Mouse (Mus musculus): ENCODE measurements at regions not wholly inside any gene's neighbourhood (a gene's known extent, or its start where the extent isn't known, plus 50 kb on each side); places are given as distances from the start of the nearest gene placed in this dataset.

DNA sequence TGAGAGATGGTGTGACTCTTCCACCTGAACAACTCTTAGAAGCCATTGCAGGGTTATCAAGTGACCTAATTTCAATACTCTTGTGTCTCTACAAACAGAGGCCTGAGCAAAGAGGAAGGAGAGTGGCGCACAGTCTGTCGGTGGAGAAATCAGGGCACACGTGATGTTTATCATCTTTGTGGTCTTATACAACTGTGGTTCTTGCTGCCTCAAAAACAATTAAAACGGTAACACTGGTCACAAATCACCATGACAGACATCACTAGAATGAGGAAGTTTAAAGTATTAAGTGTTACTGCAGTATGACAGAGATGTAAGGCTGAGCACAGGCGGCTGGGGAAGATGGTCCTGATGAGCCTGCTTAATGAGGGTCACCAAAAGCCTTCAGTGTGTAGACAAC lies 73.6 kb downstream of the Sdc1 start:
- no peaks in the 10 kb centered on the region for H3K36me3 ChIP-seq
- no peak for ATAC-seq (ENCODE audit: insufficient number of reproducible peaks, insufficient read depth, low FRiP score, low TSS enrichment)
- H3K4me3 ChIP-seq, result no peak overlapping the region
- WGBS, result 83% methylated on average over 5 of the region's 5 CpGs
- H3K9me3 ChIP-seq, result no peaks in the 10 kb centered on the region
- H3K27me3 ChIP-seq, result no peaks in the 10 kb centered on the region
- 0 out of 2 replicates have a peak overlapping the region, but pooled peaks have one; percentile 17 for H3K27ac ChIP-seq
- H3K9ac ChIP-seq, result no peak overlapping the region
- peaks cover 25% of the 10 kb centered on the region for H3K4me1 ChIP-seq
- no peak overlapping the region for H3K4me2 ChIP-seq (replicated peaks)

DNA sequence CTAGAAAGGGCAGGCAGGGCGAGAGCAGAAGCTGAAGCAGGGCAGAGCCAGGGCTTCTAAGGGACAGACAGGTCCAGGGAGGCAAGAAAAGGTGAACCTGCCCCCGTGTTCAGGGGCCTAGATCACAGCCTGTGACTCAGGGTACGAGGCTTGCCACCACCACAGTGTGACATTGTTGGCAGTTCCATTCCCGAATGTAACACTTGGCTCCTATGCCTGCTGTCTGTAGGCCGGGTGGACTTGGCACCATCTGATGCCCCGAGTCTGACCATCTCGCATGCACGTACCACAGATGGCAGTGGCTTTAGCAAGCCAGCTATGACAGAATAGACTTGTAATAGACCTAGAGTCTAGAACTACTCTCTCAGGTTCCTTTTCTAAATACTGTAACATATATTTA lies 74.3 kb downstream of the Sdc1 start:
- no peak overlapping the region for H3K4me3 ChIP-seq
- peak overlapping the region; percentile 37; the same call in 1 of the 2 replicates for H3K27ac ChIP-seq
- H3K36me3 ChIP-seq, result no peaks in the 10 kb centered on the region
- no peak overlapping the region for H3K9ac ChIP-seq
- WGBS, result 94% methylated on average over 8 of the region's 8 CpGs
- H3K4me2 ChIP-seq (replicated peaks), result no peak overlapping the region
- no peak for ATAC-seq (ENCODE audit: insufficient number of reproducible peaks, insufficient read depth, low FRiP score, low TSS enrichment)
- no peaks in the 10 kb centered on the region for H3K27me3 ChIP-seq
- no peaks in the 10 kb centered on the region for H3K9me3 ChIP-seq
- peaks cover 25% of the 10 kb centered on the region for H3K4me1 ChIP-seq

DNA sequence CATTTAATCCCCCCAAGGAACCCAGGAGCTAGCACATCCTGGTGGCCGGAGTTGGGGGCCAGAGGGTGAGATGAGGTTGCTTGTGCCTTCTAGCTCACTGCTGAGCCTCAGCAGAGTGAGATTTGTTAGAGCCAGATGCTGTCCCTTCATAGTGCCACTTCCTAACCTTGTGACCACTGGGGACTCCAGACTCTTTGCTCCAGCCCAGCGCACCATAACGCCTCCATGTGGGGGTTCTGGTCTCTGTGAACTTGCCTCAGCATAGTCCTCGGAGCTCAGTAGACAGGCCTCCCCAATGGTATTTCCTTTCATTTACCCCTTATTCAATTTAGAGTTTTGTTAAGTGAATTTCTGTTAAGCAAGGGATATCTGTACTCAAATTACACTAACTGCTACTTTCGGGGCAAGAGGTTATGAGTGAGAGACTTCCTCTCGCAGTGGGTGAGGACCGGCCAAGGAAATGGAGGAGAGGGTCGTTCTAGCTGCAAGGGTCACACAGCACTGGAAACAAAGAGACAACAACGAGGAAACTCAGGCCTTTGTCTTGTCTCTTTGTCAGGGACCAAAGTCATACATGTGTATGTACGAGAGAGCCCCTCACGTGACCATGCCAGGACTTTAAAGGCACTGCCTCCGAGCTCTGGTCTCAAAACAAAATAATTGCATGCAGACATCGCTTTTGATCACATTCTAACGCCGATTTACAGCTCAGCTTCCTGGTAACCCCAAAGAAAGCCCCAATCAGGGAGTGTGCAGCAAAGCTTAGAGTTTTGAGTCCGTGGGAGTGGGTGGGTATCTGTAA lies 74.8 kb upstream of the Laptm4a start:
- Histone ChIP-seq H3K9ac (0 out of 2 replicates have a peak overlapping the region, but pooled peaks have one; percentile 1), H3K4me1 (peaks cover 25% of the 10 kb centered on the region), H3K27me3 (no peaks in the 10 kb centered on the region), H3K27ac (peak overlapping the region; percentile 91), H3K36me3 (no peaks in the 10 kb centered on the region), H3K4me3 (no peak overlapping the region), H3K4me2 (replicated peaks) (peak overlapping the region; percentile 29), H3K9me3 (no peaks in the 10 kb centered on the region)
- 21% methylated on average over 16 of the region's 16 CpGs for WGBS
- peak; percentile 49; the same call in 1 of the 2 replicates for ATAC-seq (ENCODE audit: insufficient number of reproducible peaks, insufficient read depth, low FRiP score, low TSS enrichment)

DNA sequence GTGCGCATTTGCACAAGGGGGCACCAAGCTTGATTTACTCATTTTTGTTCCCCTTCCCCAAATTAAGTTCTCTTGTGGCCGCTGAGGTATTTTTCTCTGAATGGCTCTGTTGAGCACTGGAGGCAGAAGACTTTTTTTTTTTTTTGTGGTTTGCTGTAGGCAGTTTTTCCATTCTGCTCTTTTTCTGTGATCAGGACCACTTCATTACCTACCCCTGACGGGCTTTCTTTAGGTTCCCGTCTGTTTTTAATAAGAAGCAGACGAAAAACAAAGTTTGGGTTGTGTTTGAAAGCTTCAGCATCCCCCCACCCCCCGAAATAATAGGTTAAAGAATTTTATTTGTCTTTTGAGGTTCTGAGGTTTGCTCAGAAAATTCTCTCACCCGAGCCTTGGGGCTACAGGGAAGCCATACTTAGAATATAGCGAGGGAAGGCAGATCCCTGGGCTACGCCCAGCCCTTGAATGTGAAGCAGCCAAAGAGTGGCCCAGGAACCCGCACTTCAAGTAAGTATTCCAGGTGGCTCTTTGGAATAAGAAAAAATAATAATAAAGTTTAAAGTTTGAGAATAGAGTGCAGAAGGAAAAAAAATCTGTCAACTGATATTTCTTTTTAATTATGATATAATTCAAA lies 74.1 kb upstream of the Laptm4a start:
- Histone ChIP-seq H3K27ac (peak overlapping the region; percentile 91), H3K27me3 (no peaks in the 10 kb centered on the region), H3K4me2 (replicated peaks) (peak overlapping the region; percentile 29), H3K36me3 (no peaks in the 10 kb centered on the region), H3K4me1 (peaks cover 25% of the 10 kb centered on the region), H3K9ac (no peak overlapping the region), H3K9me3 (no peaks in the 10 kb centered on the region), H3K4me3 (no peak overlapping the region)
- 23% methylated on average over 10 of the region's 10 CpGs for WGBS
- ATAC-seq (ENCODE audit: insufficient number of reproducible peaks, insufficient read depth, low FRiP score, low TSS enrichment), result peak; percentile 67; the same call in 1 of the 2 replicates

DNA sequence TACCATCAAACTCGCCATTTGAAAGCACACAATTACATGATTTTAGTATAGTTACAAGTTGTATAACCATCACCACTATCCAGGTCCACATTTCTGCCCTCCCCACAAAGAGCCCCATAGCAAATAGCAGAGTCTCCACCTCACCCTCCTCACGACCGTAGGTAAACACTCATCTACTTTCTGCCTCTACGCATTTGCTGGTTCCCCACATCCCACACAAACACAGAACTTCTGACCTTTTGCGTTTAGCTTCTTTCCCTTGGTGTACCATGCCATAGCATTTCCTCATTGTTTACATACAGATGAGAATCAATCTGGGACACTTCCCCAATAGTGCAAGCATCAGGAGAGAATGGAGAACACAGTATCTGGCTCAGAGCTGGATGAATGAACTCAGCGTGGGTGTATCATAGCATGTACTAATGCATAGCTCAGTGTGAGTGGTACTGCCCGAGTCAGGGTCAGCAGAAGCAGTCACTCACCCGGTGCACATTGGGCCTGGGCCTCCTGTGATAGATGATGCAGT lies 73.5 kb upstream of the Laptm4a start:
- Histone ChIP-seq H3K36me3 (no peaks in the 10 kb centered on the region), H3K4me1 (peaks cover 25% of the 10 kb centered on the region), H3K27ac (peak overlapping the region; percentile 91), H3K9me3 (no peaks in the 10 kb centered on the region), H3K9ac (no peak overlapping the region), H3K4me2 (replicated peaks) (no peak overlapping the region), H3K27me3 (no peaks in the 10 kb centered on the region), H3K4me3 (no peak overlapping the region)
- WGBS, result 73% methylated on average over 8 of the region's 8 CpGs
- no peak for ATAC-seq (ENCODE audit: insufficient number of reproducible peaks, insufficient read depth, low FRiP score, low TSS enrichment)

DNA sequence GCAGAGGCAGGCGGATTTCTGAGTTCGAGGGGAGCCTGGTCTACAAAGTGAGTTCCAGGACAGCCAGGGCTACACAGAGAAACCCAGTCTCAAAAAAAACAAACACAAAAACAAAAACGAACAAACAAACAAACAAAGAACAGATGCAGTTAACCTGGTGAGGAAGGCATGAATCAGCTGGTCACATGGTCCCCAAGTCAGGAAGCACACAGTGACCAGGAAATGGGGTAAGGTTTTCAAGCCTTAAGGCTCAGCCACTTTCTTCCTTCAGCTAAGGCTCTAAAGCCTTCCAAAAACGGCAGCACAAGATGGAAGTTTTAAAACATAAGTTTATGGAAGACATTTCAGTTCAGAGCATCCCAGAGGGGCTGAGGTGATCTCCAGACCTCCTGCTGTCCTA lies 67.6 kb upstream of the Laptm4a start:
- H3K4me2 ChIP-seq (replicated peaks), result no peak overlapping the region
- no peak for ATAC-seq (ENCODE audit: insufficient number of reproducible peaks, insufficient read depth, low FRiP score, low TSS enrichment)
- H3K27ac ChIP-seq, result no peak overlapping the region
- no peaks in the 10 kb centered on the region for H3K36me3 ChIP-seq
- WGBS, result 85% methylated on average over 4 of the region's 4 CpGs
- no peak overlapping the region for H3K4me3 ChIP-seq
- H3K27me3 ChIP-seq, result no peaks in the 10 kb centered on the region
- no peak overlapping the region for H3K9ac ChIP-seq
- H3K4me1 ChIP-seq, result peaks cover 12% of the 10 kb centered on the region
- H3K9me3 ChIP-seq, result no peaks in the 10 kb centered on the region

DNA sequence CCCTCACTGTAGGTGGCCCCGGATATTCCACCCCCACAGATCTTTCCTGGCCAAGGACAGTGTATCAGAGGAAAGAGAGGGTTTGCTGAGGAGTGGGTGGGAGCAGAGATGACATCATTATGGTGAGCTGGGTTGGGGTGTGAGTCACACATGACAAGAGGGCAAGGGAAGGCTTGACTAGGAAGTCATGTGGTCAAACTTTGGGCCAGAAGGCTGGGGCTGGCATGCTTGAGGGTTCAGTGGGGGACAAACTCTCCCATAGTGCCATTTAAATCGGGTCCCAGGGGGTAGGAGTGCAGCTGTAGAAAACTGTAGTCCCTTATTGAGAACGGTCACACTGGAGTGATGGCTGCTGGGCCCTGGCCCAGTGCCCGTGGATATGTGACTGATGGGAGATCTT lies 67.1 kb upstream of the Laptm4a start:
- no peak overlapping the region for H3K27ac ChIP-seq
- H3K4me1 ChIP-seq, result peaks cover 12% of the 10 kb centered on the region
- no peaks in the 10 kb centered on the region for H3K27me3 ChIP-seq
- no peak overlapping the region for H3K9ac ChIP-seq
- H3K4me3 ChIP-seq, result no peak overlapping the region
- no peak for ATAC-seq (ENCODE audit: insufficient number of reproducible peaks, insufficient read depth, low FRiP score, low TSS enrichment)
- H3K9me3 ChIP-seq, result no peaks in the 10 kb centered on the region
- 79% methylated on average over 4 of the region's 4 CpGs for WGBS
- H3K36me3 ChIP-seq, result no peaks in the 10 kb centered on the region
- no peak overlapping the region for H3K4me2 ChIP-seq (replicated peaks)

DNA sequence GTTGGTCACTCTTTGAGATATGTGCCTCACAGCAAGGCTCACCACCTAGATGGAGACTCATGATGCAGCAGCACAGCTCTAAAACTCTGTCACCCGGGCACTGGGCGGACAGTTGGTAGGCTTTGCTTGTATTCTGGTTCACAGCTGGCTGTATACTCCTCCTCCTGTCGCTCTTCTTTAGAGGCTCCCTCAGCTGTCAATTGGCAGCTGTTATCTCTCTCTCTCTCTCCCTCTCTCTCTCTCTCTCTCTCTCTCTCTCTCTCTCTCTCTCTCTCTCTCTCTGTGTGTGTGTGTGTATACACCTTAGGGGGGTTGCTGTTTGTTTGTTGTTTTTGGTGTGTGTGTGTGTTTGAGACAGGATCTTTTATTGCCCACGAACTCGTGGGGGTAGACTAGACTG lies 66.3 kb upstream of the Laptm4a start:
- ATAC-seq (ENCODE audit: insufficient number of reproducible peaks, insufficient read depth, low FRiP score, low TSS enrichment), result no peak
- WGBS, result 68% methylated on average over 5 of the region's 5 CpGs
- no peak overlapping the region for H3K27ac ChIP-seq
- no peak overlapping the region for H3K4me3 ChIP-seq
- H3K4me1 ChIP-seq, result peaks cover 18% of the 10 kb centered on the region
- no peaks in the 10 kb centered on the region for H3K9me3 ChIP-seq
- H3K9ac ChIP-seq, result no peak overlapping the region
- H3K27me3 ChIP-seq, result no peaks in the 10 kb centered on the region
- no peak overlapping the region for H3K4me2 ChIP-seq (replicated peaks)
- H3K36me3 ChIP-seq, result no peaks in the 10 kb centered on the region

DNA sequence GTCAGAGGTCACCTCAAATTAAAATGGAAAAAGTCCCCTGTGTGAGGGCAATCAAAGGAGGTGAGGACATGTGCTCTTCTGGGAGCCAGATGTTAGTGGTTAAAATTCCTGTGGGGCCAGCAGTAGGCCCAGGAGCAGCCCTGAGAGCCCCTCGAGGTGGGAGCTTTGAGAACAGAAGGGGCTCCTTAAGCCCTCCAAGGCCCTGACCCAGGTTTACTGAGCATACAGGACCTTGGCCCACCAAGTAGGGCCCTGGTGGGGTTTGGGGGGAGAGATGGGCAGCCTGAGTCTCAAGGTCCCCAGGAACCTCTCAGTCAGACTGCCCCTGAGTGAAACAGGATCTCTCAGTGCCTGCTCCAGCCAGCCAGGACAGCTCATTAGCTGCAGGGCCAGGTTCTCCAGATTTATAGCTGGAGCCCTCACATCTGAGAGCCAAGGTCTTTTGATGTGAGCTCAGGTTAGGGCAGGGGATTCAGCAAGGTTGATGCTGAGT lies 65.4 kb upstream of the Laptm4a start:
- peak overlapping the region; percentile 66; the same call in 1 of the 2 replicates for H3K27ac ChIP-seq
- H3K9ac ChIP-seq, result no peak overlapping the region
- H3K36me3 ChIP-seq, result no peaks in the 10 kb centered on the region
- H3K4me1 ChIP-seq, result peaks cover 18% of the 10 kb centered on the region
- H3K4me2 ChIP-seq (replicated peaks), result no peak overlapping the region
- no peaks in the 10 kb centered on the region for H3K27me3 ChIP-seq
- no peak overlapping the region for H3K4me3 ChIP-seq
- WGBS, result 7% methylated on average over 1 of the region's 1 CpGs
- no peak for ATAC-seq (ENCODE audit: insufficient number of reproducible peaks, insufficient read depth, low FRiP score, low TSS enrichment)
- H3K9me3 ChIP-seq, result no peaks in the 10 kb centered on the region

DNA sequence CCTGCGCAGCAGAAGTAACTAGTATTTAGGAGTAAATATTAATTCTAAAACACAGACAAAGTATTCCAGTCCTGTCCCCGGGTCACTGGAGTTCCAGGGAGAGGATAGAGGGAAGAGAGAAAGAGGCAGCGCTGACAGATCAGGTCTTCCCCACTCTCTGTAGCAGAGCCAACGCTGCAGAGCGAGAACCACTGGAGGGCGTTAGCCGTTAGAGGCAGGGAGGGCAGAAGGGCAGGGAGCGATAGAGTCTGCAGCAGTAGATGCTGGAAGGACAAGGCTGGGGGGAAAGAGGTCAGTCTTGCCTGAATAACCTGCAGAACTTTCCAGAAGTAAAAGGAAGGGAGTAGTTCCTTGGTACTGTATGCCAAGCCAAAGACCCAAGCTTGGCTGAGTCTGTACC lies 64.2 kb upstream of the Laptm4a start:
- Histone ChIP-seq H3K36me3 (no peaks in the 10 kb centered on the region), H3K4me1 (peaks cover 18% of the 10 kb centered on the region), H3K9ac (no peak overlapping the region), H3K4me3 (no peak overlapping the region), H3K27ac (no peak overlapping the region), H3K4me2 (replicated peaks) (no peak overlapping the region), H3K27me3 (no peaks in the 10 kb centered on the region), H3K9me3 (no peaks in the 10 kb centered on the region)
- 47% methylated on average over 8 of the region's 8 CpGs for WGBS
- no peak for ATAC-seq (ENCODE audit: insufficient number of reproducible peaks, insufficient read depth, low FRiP score, low TSS enrichment)

DNA sequence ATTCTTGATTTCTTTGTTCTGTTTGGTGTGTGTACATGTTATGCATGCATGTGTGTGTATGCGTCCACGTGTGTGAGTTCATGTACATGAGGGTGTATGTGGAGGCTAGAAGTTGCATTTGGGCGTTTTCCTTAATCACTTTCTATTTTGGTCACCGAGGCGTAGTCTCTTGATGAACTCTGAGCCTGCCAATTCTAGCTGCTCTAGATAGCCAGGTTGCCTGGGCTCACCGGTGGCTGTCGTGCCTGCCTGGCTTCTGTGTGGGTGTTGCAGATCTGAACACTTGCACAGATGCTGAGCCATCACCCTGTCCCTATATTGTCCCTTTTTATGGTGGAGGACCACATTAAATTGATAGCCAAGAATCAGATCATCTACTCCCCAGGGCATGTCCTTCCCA lies 62.7 kb upstream of the Laptm4a start:
- ATAC-seq (ENCODE audit: insufficient number of reproducible peaks, insufficient read depth, low FRiP score, low TSS enrichment), result no peak
- WGBS, result 83% methylated on average over 7 of the region's 7 CpGs
- Histone ChIP-seq H3K9ac (no peak overlapping the region), H3K9me3 (no peaks in the 10 kb centered on the region), H3K4me2 (replicated peaks) (no peak overlapping the region), H3K27me3 (no peaks in the 10 kb centered on the region), H3K4me3 (no peak overlapping the region), H3K36me3 (no peaks in the 10 kb centered on the region), H3K4me1 (peaks cover 18% of the 10 kb centered on the region), H3K27ac (no peak overlapping the region)

DNA sequence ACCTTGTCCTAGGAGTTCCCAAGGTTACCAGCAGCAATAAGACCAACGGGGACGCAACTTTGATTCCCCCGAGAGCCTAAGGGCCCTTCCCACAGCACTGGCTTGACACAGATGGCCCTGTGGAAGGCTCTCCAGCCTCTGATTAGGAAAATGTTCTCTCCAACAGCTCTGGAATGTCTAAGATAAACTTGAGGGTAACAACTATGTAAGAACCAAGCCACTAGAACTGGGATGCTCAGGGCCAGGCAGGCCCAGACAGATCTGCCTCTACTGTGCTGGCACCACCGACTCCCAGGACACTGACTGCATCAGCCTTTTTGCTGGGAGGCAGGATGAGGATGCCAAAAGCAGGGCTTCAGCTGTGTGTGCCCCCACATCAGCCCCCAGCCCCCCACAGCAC lies 61.9 kb upstream of the Laptm4a start:
- H3K4me2 ChIP-seq (replicated peaks), result no peak overlapping the region
- H3K27ac ChIP-seq, result no peak overlapping the region
- no peaks in the 10 kb centered on the region for H3K36me3 ChIP-seq
- no peaks in the 10 kb centered on the region for H3K27me3 ChIP-seq
- no peaks in the 10 kb centered on the region for H3K9me3 ChIP-seq
- peaks cover 18% of the 10 kb centered on the region for H3K4me1 ChIP-seq
- no peak overlapping the region for H3K9ac ChIP-seq
- 62% methylated on average over 4 of the region's 4 CpGs for WGBS
- no peak overlapping the region for H3K4me3 ChIP-seq
- ATAC-seq (ENCODE audit: insufficient number of reproducible peaks, insufficient read depth, low FRiP score, low TSS enrichment), result no peak
